Mouse (Mus musculus): ENCODE data around the gene Hcfc1.

Gene Hcfc1

GRCm38 (mm10) chrX:73966248-73967176 is at the start of gene Hcfc1:
TSS of gene Hcfc1 (minus strand) at chrX:73966357.
- peak; percentile 72 for DNase-seq (ENCODE audit: extremely low read depth, low read depth)

- DNase-seq (ENCODE audit: extremely low read depth, low read depth) = no peak
Observed at GRCm38 (mm10) chrX:74014597-74014996, 48.4 kb upstream of the Hcfc1 start.

GRCm38 (mm10) chrX:74008063-74008462 is 41.9 kb upstream of the Hcfc1 start:
- DNase-seq (ENCODE audit: extremely low read depth, low read depth) = no peak

- DNase-seq (ENCODE audit: extremely low read depth, low read depth) = no peak
Observed at GRCm38 (mm10) chrX:74006401-74006800, 40.2 kb upstream of the Hcfc1 start.

- no peak for DNase-seq (ENCODE audit: extremely low read depth, low read depth)
Observed at GRCm38 (mm10) chrX:74003644-74004043, 37.5 kb upstream of the Hcfc1 start.

- DNase-seq (ENCODE audit: extremely low read depth, low read depth) = no peak
Observed at GRCm38 (mm10) chrX:74001024-74001423, 34.9 kb upstream of the Hcfc1 start.

- peak; percentile 92 for DNase-seq (ENCODE audit: extremely low read depth, low read depth)
Observed at GRCm38 (mm10) chrX:73998911-73999869, 33.0 kb upstream of the Hcfc1 start.

- no peak for DNase-seq (ENCODE audit: extremely low read depth, low read depth)
Observed at GRCm38 (mm10) chrX:73977783-73978182, 11.6 kb upstream of the Hcfc1 start.

- DNase-seq (ENCODE audit: extremely low read depth, low read depth) = no peak
Observed at GRCm38 (mm10) chrX:73976283-73976682, 10.1 kb upstream of the Hcfc1 start.

- DNase-seq (ENCODE audit: extremely low read depth, low read depth) = no peak
Observed at GRCm38 (mm10) chrX:73972774-73973173, 6.6 kb upstream of the Hcfc1 start.

- DNase-seq (ENCODE audit: extremely low read depth, low read depth) = no peak
Observed at GRCm38 (mm10) chrX:73970781-73971180, 4.6 kb upstream of the Hcfc1 start.

GRCm38 (mm10) chrX:73969729-73970128 is 3.6 kb upstream of the Hcfc1 start:
- DNase-seq (ENCODE audit: extremely low read depth, low read depth) = peak; percentile 57

- peak; percentile 63 for DNase-seq (ENCODE audit: extremely low read depth, low read depth)
Observed at GRCm38 (mm10) chrX:73969167-73969566, 3.0 kb upstream of the Hcfc1 start.

- peak; percentile 94 for DNase-seq (ENCODE audit: extremely low read depth, low read depth)
Observed at GRCm38 (mm10) chrX:73967177-73968075, 1.3 kb upstream of the Hcfc1 start.

- DNase-seq (ENCODE audit: extremely low read depth, low read depth) = peak; percentile 64
Observed at GRCm38 (mm10) chrX:73965307-73965706, 850 bp downstream of the Hcfc1 start.

- DNase-seq (ENCODE audit: extremely low read depth, low read depth) = no peak
Observed at GRCm38 (mm10) chrX:73964363-73964762, 1.8 kb downstream of the Hcfc1 start.

- no peak for DNase-seq (ENCODE audit: extremely low read depth, low read depth)
Observed at GRCm38 (mm10) chrX:73954988-73955387, 11.2 kb downstream of the Hcfc1 start.

- no peak for DNase-seq (ENCODE audit: extremely low read depth, low read depth)
Observed at GRCm38 (mm10) chrX:73952603-73953002, 13.6 kb downstream of the Hcfc1 start.

GRCm38 (mm10) chrX:73949341-73949740 is 16.8 kb downstream of the Hcfc1 start:
- no peak for DNase-seq (ENCODE audit: extremely low read depth, low read depth)

GRCm38 (mm10) chrX:73948647-73949046 is 17.5 kb downstream of the Hcfc1 start:
- peak; percentile 66 for DNase-seq (ENCODE audit: extremely low read depth, low read depth)

- DNase-seq (ENCODE audit: extremely low read depth, low read depth) = no peak
Observed at GRCm38 (mm10) chrX:73946896-73947295, 19.3 kb downstream of the Hcfc1 start.
